Mouse (Mus musculus): Measurements from ENCODE around the gene Adss. TPM values are rescaled to one million over a fixed set of nuclear protein-coding genes. Genes with fewer than 3 reads are reported as not detected.

Adss gene
- 10.8 and 12.1 TPM in 2 replicates for polyA plus RNA-seq (2015; fragmentation: Nextera tagmentation; extraction: Ambion mirVana)

GRCm38 (mm10) chr1:177796193-177796939 is at the start of gene Adss:
Gene Adss, minus strand, starts transcription at chr1:177796511.

GRCm38 (mm10) chr1:177729043-177730024 is 67.0 kb downstream of the Adss start, which contains the start of gene 1700016C15Rik:
Gene 1700016C15Rik, plus strand, starts transcription at chr1:177729814.

Other genes with a start within 250 kb of the Adss start
- 0.41 and 0.46 TPM in 2 replicates for gene 1700016C15Rik, start 66.7 kb downstream of the Adss start, polyA plus RNA-seq (2015; fragmentation: Nextera tagmentation; extraction: Ambion mirVana)
- gene Catspere2, start 186.9 kb upstream of the Adss start, polyA plus RNA-seq (2015; fragmentation: Nextera tagmentation; extraction: Ambion mirVana): 0.05 and 0.08 TPM in 2 replicates